Mouse (Mus musculus) midbrain, embryonic 12.5 days (tissue): ENCODE measurements at regions not wholly inside any gene's neighbourhood (a gene's known extent, or its start where the extent isn't known, plus 50 kb on each side); places are given as distances from the start of the nearest gene placed in this dataset.

ENCODE experiments used
- ATAC-seq: fragments of 200-750 bp; cut with Nextera tagmentation; 2 replicates; pipeline ENCODE4 v1.8.0; 2017; ENCODE audit warnings: low read depth, moderate TSS enrichment, moderate library complexity; ENCODE audit not compliant: low FRiP score
- H3K27ac ChIP-seq: fragments of 300-500 bp; sonication (generic); replicated peaks from 2 replicates; pipeline ENCODE4 v1.5.1; 2016; ENCODE audit warnings: mild to moderate bottlenecking
- H3K27me3 ChIP-seq: fragments of 300-500 bp; sonication (generic); 2 replicates; pipeline ENCODE4 v1.6.1; 2016; ENCODE audit warnings: mild to moderate bottlenecking
- H3K36me3 ChIP-seq: fragments of 300-500 bp; sonication (generic); 2 replicates; pipeline ENCODE4 v1.6.1; 2016
- H3K4me1 ChIP-seq: fragments of 300-500 bp; sonication (generic); 2 replicates; pipeline ENCODE4 v1.6.1; 2016
- H3K4me2 ChIP-seq: fragments of 300-500 bp; sonication (generic); replicated peaks from 2 replicates; pipeline ENCODE4 v1.6.1; 2016; ENCODE audit warnings: mild to moderate bottlenecking, moderate library complexity
- H3K4me3 ChIP-seq: fragments of 300-500 bp; sonication (generic); 2 replicates; pipeline ENCODE4 v1.5.1; 2016; ENCODE audit warnings: mild to moderate bottlenecking
- H3K9ac ChIP-seq: fragments of 300-500 bp; sonication (generic); replicated peaks from 2 replicates; pipeline ENCODE4 v1.6.1; 2016; ENCODE audit warnings: mild to moderate bottlenecking, moderate library complexity
- H3K9me3 ChIP-seq: fragments of 300-500 bp; sonication (generic); 2 replicates; pipeline ENCODE4 v1.6.1; 2016; ENCODE audit warnings: mild to moderate bottlenecking
- WGBS: fragments of 180-500 bp; shearing (Covaris S2); methylation state at CpG from one replicate; pipeline ENCODE4 v1.1.7; 2016; 5-methylcytosine and 5-hydroxymethylcytosine counted together

- Histone ChIP-seq H3K27me3 (no peaks in the 10 kb centered on the region), H3K36me3 (no peaks in the 10 kb centered on the region), H3K4me1 (peaks cover 8% of the 10 kb centered on the region), H3K4me3 (no peak overlapping the region), H3K9me3 (no peaks in the 10 kb centered on the region), H3K4me2 (no peak overlapping the region), H3K27ac (no peak overlapping the region), H3K9ac (no peak overlapping the region)
- ATAC-seq = no peak
- 91% methylated on average over 7 of the region's 7 CpGs for WGBS
Observed at GRCm38 (mm10) chr12:25455281-25455989, 358.5 kb upstream of the Id2 start.

GRCm38 (mm10) chr12:25453356-25453755 is 356.4 kb upstream of the Id2 start:
- ATAC-seq = no peak
- H3K4me1 ChIP-seq = peaks cover 8% of the 10 kb centered on the region
- H3K36me3 ChIP-seq = no peaks in the 10 kb centered on the region
- no peak overlapping the region for H3K4me2 ChIP-seq
- H3K27ac ChIP-seq = no peak overlapping the region
- H3K9me3 ChIP-seq = no peaks in the 10 kb centered on the region
- H3K27me3 ChIP-seq = no peaks in the 10 kb centered on the region
- WGBS = 36% methylated on average over 3 of the region's 3 CpGs
- H3K4me3 ChIP-seq = no peak overlapping the region
- no peak overlapping the region for H3K9ac ChIP-seq

DNA sequence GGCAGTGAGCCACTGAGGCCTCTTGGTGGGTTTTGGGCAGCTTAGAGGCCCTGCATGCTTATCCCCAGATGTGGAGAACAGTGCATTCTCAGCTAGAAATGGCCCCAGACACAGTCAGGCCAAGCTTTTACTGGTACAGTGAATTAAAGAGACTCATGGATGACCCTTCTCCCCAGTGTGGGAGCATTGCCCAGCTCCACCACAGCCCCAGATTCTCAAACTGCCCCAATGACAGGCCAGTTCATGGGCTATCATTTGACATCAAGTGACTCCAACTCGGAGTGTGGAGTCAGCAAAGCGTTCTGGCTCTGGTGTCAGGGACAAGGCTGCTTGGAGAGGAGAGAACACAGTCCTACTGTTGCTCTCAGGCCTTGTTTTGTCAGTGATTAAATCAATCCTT is 354.2 kb upstream of the Id2 start:
- ATAC-seq = no peak
- Histone ChIP-seq H3K4me1 (peaks cover 8% of the 10 kb centered on the region), H3K27ac (no peak overlapping the region), H3K36me3 (no peaks in the 10 kb centered on the region), H3K9ac (no peak overlapping the region), H3K27me3 (no peaks in the 10 kb centered on the region), H3K9me3 (no peaks in the 10 kb centered on the region), H3K4me3 (no peak overlapping the region), H3K4me2 (no peak overlapping the region)
- 91% methylated on average over 2 of the region's 2 CpGs for WGBS

GRCm38 (mm10) chr12:25444355-25444754 is 347.4 kb upstream of the Id2 start:
- no peak for ATAC-seq
- Histone ChIP-seq H3K4me3 (no peak overlapping the region), H3K9ac (no peak overlapping the region), H3K4me1 (no peaks in the 10 kb centered on the region), H3K4me2 (no peak overlapping the region), H3K36me3 (no peaks in the 10 kb centered on the region), H3K27ac (no peak overlapping the region), H3K27me3 (no peaks in the 10 kb centered on the region), H3K9me3 (no peaks in the 10 kb centered on the region)
- 79% methylated on average over 2 of the region's 2 CpGs for WGBS

DNA sequence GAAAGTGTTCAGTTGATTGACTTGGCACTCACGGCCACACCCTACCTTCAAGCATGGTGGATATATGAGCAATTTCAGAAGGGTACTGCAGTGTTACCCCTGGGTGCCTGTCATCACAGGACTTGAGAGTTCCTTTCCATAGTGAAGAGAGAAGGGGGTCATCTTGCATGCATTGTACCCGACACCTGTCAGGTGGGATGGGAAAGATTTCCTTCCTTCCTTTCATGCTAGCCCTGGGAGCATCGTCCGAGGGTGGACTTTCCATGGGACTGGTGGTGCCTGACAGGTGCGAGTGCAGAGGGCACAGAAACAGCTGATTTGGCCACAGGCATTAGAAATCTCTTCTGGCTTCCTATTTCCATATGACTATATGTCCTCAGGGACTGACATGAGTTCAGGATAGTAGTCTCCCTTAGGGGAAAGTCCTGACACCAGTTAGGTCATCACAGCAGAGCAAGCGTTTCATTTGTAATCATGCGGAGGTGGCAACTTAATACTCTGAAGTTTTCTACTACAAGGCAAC is 342.1 kb upstream of the Id2 start:
- H3K9ac ChIP-seq = no peak overlapping the region
- no peak overlapping the region for H3K4me2 ChIP-seq
- no peak for ATAC-seq
- no peak overlapping the region for H3K27ac ChIP-seq
- H3K4me1 ChIP-seq = peaks cover 4% of the 10 kb centered on the region; the same call in 1 of the 2 replicates
- H3K36me3 ChIP-seq = no peaks in the 10 kb centered on the region
- H3K9me3 ChIP-seq = no peaks in the 10 kb centered on the region
- H3K27me3 ChIP-seq = no peaks in the 10 kb centered on the region
- 87% methylated on average over 7 of the region's 7 CpGs for WGBS
- no peak overlapping the region for H3K4me3 ChIP-seq

DNA sequence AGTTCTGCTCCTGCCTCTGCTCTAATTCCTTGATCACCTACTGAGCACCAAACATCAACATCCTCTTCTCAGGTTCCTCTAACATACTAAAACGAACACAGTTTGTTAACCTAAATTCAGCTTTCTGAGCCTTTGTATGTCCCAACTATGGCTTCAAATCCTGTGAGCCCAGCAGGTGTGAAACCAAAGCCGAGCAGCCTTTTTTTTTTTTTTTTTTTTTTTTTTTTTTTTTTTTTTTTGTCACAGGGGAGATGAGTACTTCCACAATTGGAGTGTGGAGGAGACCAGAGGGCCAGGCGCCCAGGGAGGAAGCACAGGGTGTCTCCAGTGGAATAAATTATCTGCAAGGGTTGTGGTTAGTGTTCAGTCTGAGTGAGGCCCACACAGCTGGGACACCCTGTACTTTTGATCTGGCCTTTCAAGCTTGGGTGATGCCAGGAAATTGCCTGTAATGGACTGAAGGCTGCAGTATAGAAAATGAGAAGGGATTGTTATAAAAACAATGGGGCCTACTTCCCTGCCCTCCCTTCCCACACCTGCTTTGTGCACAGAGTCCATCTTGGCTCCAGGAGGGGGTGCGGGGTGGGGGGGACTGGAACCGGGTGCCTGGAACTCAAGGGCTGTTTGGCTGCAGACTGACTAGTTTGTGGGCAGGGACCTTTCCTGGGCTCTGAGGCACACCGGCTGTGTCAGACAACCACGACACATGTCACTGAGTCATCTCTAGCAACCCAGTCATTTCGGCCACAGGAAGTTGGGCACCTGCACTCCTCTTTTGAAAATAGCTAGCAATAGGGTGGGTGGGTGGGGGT is 341.5 kb upstream of the Id2 start:
- H3K36me3 ChIP-seq = no peaks in the 10 kb centered on the region
- H3K27me3 ChIP-seq = no peaks in the 10 kb centered on the region
- no peaks in the 10 kb centered on the region for H3K9me3 ChIP-seq
- 70% methylated on average over 8 of the region's 8 CpGs for WGBS
- no peak overlapping the region for H3K27ac ChIP-seq
- ATAC-seq = no peak
- no peak overlapping the region for H3K9ac ChIP-seq
- no peak overlapping the region for H3K4me2 ChIP-seq
- no peak overlapping the region for H3K4me3 ChIP-seq
- H3K4me1 ChIP-seq = peaks cover 4% of the 10 kb centered on the region; the same call in 1 of the 2 replicates

DNA sequence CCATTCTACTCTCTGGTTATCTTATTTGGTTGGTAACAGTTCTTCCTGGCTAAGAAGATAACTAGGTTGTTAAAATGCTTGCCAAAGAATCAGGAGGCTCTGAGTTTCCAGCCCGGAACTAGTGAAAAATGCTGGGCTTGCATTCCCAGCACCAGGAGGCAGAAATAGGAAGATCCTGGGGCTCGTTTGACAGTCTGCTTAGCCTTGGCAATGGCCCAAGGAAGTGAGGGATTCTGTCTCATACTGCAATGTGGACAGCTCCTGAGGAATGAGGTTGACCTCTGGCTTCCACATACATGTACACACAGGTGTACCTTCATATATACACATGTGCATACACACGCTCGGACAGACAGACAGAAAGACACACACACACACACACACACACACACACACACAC is 340.6 kb upstream of the Id2 start:
- Histone ChIP-seq H3K9me3 (no peaks in the 10 kb centered on the region), H3K27me3 (no peaks in the 10 kb centered on the region), H3K4me3 (no peak overlapping the region), H3K27ac (no peak overlapping the region), H3K4me2 (no peak overlapping the region), H3K9ac (no peak overlapping the region), H3K36me3 (no peaks in the 10 kb centered on the region), H3K4me1 (peaks cover 4% of the 10 kb centered on the region; the same call in 1 of the 2 replicates)
- 80% methylated on average over 4 of the region's 4 CpGs for WGBS
- no peak for ATAC-seq

DNA sequence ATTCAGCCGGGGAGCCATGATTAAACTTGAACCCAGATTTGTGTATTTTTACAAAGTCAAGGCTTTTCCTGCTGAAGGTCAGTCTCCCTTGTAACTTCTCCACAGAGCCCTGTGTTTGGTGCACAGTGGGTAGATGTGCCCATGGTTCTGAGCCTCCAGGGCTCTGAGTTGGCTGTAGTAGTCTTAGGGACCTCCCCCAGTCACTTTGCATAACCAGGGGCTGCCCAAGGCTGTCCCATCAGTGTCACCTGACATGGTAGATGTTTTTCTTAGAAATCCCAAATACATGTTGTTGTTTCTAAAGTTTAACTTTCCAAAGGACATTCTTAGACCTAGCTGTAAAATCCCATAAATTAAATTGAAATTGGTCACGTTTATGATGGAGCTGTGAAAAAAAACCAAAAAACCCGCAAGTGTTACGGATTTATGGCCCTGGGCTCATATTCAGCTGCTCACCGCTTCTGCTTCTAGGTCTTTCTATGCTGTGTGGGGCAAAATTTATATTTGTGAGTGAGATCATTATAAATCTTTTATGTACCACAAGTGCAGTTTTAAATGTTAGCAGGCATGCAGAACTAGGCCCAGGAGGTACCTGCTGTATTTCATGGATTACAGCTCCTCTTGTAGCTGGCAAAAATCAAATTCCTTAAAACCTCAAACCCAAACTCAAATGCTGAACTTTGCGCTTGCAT is 339.4 kb upstream of the Id2 start:
- no peak for ATAC-seq
- Histone ChIP-seq H3K27ac (no peak overlapping the region), H3K4me3 (no peak overlapping the region), H3K4me1 (peaks cover 4% of the 10 kb centered on the region; the same call in 1 of the 2 replicates), H3K27me3 (no peaks in the 10 kb centered on the region), H3K36me3 (no peaks in the 10 kb centered on the region), H3K9ac (no peak overlapping the region), H3K9me3 (no peaks in the 10 kb centered on the region), H3K4me2 (no peak overlapping the region)
- 91% methylated on average over 6 of the region's 6 CpGs for WGBS

DNA sequence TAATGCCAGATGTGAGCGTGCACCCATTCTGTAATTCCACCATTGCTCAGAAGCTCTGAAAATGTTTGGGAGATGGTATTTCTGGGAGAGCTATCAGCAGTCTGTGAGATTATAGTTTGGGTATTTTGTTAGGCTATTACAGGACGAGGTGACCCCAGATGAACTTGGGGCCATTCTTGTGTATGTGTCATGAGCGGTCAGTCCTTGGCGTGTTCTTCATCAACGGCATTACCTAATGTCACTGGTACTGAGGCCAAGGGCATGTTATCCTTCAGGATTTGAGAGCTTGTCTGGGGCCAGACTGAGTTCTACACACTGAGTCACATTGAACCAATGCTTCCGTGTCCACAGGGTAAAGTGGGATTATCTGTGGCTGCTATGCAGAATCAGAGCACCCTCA is 335.9 kb upstream of the Id2 start:
- 95% methylated on average over 6 of the region's 6 CpGs for WGBS
- no peak for ATAC-seq

GRCm38 (mm10) chr12:25430911-25431310 is 334.0 kb upstream of the Id2 start:
- no peaks in the 10 kb centered on the region for H3K27me3 ChIP-seq
- ATAC-seq = no peak
- H3K9me3 ChIP-seq = no peaks in the 10 kb centered on the region
- H3K4me3 ChIP-seq = no peak overlapping the region
- H3K4me2 ChIP-seq = no peak overlapping the region
- H3K9ac ChIP-seq = no peak overlapping the region
- no peaks in the 10 kb centered on the region for H3K4me1 ChIP-seq
- no peak overlapping the region for H3K27ac ChIP-seq
- WGBS = 95% methylated on average over 4 of the region's 4 CpGs
- H3K36me3 ChIP-seq = no peaks in the 10 kb centered on the region

More for the DNA sequence above, 335.9 kb upstream of the Id2 start:
- H3K4me3 ChIP-seq = no peak overlapping the region
- no peaks in the 10 kb centered on the region for H3K27me3 ChIP-seq
- no peak overlapping the region for H3K9ac ChIP-seq
- no peaks in the 10 kb centered on the region for H3K36me3 ChIP-seq
- no peaks in the 10 kb centered on the region; the same call in 1 of the 2 replicates for H3K4me1 ChIP-seq
- no peaks in the 10 kb centered on the region for H3K9me3 ChIP-seq
- no peak overlapping the region for H3K27ac ChIP-seq
- no peak overlapping the region for H3K4me2 ChIP-seq

GRCm38 (mm10) chr12:25427911-25428642 is 331.1 kb upstream of the Id2 start:
- Histone ChIP-seq H3K27me3 (no peaks in the 10 kb centered on the region), H3K9ac (no peak overlapping the region), H3K9me3 (no peaks in the 10 kb centered on the region), H3K27ac (no peak overlapping the region), H3K4me3 (no peak overlapping the region), H3K4me2 (no peak overlapping the region), H3K36me3 (no peaks in the 10 kb centered on the region), H3K4me1 (no peaks in the 10 kb centered on the region)
- 87% methylated on average over 11 of the region's 11 CpGs for WGBS
- ATAC-seq = no peak
